Comparison of ENCODE assay signal across 10 mouse cellular contexts in the genomic region with DNA sequence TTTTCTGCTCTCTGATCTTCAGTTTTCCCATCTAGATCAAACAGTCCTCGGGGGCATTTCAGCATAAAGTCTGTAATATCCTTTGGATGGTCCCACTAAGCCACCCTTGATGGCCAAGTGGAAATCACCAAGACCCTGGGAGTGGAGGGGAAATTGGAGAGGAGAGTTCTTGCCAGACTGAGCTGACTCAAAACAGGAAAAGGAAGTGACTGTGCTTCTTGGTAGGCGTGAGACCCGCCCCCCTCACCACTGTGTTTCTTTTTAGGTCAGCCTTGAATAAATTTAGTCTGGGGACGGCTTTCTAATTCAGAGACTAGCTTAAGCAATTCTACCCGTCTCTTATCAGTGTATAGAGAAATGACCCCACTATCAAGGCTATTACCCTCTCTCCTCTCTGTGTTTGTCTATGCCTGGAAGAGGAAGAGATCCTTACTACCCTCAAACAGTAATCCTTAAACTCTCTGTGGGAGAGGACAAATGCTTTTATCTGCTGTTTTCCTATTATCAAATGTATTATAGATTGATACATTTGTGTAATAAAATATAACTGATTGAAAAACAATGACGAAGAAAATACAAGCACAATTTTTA. TPM values are rescaled to one million over a fixed set of nuclear protein-coding genes. Genes with fewer than 3 reads are reported as not detected.
A peak's percentile ranks its signal among the peaks of the same experiment; 100 is the strongest.
DNase-seq lines count a peak whose midpoint lies in the region; ATAC-seq lines count a peak whose summit lies in the region.
"Had no signal": no experiment of that assay in that cellular context is flagged by ENCODE, and none has a peak within 500 bp of the region (broad histone marks: within the 10 kb centered on the region; RNA-seq: fewer than 3 reads in every experiment).

No protein-coding gene starts in this region.

- no peak overlapping the region for H3K9ac ChIP-seq in liver, embryonic 13.5 days
- H3K9ac ChIP-seq in liver, embryonic 11.5 days (ENCODE audit: low read depth, low read length), result no peak overlapping the region
- H3K9ac ChIP-seq in heart, embryonic 15.5 days, result no peak overlapping the region
- H3K9ac ChIP-seq: embryonic facial prominence, embryonic 15.5 days; hindbrain, embryonic 15.5 days; limb, embryonic 12.5 days had no signal

- H3K4me2 ChIP-seq in liver, embryonic 13.5 days, result no peak overlapping the region
- H3K4me2 ChIP-seq in liver, embryonic 11.5 days, result no peak overlapping the region
- no peak overlapping the region for H3K4me2 ChIP-seq in heart, embryonic 15.5 days
- H3K4me2 ChIP-seq: embryonic facial prominence, embryonic 15.5 days; hindbrain, embryonic 15.5 days; limb, embryonic 12.5 days had no signal

- no peak for DNase-seq in liver, embryonic 13.5 days
- no peak for DNase-seq in liver, embryonic 11.5 days (ENCODE audit: low spot score)
- peak; percentile 53 for DNase-seq in adrenal gland, adult 8-10 months
- peak; percentile 76 for DNase-seq in splenic B cell, adult 2 months (ENCODE audit: low read depth, low spot score)
- DNase-seq in gastrocnemius, postnatal 14 days, result no peak
- DNase-seq in midbrain, embryonic 10.5 days (ENCODE audit: low spot score), result no peak

- no peaks in the 10 kb centered on the region for H3K36me3 ChIP-seq in liver, embryonic 13.5 days
- H3K36me3 ChIP-seq in liver, embryonic 11.5 days (ENCODE audit: control insufficient read depth, insufficient read depth, low read length), result no peaks in the 10 kb centered on the region
- no peaks in the 10 kb centered on the region for H3K36me3 ChIP-seq in heart, embryonic 15.5 days
- peaks cover 9% of the 10 kb centered on the region; the same call in 1 of the 2 replicates for H3K36me3 ChIP-seq in splenic B cell, adult 2 months (ENCODE audit: control insufficient read depth, insufficient read depth, low read length, poor library complexity, severe bottlenecking)
- no peaks in the 10 kb centered on the region for H3K36me3 ChIP-seq in midbrain, embryonic 10.5 days
- H3K36me3 ChIP-seq: embryonic facial prominence, embryonic 15.5 days; hindbrain, embryonic 15.5 days; limb, embryonic 12.5 days had no signal

- H3K27me3 ChIP-seq in liver, embryonic 13.5 days, result no peaks in the 10 kb centered on the region
- H3K27me3 ChIP-seq in liver, embryonic 11.5 days (replicated peaks; ENCODE audit: control insufficient read depth, insufficient read depth, low read length), result no peaks in the 10 kb centered on the region
- H3K27me3 ChIP-seq in heart, embryonic 15.5 days, result no peaks in the 10 kb centered on the region
- H3K27me3 ChIP-seq in splenic B cell, adult 2 months (ENCODE audit: control insufficient read depth, insufficient read depth, low read length, poor library complexity, severe bottlenecking), result no peaks in the 10 kb centered on the region
- no peaks in the 10 kb centered on the region for H3K27me3 ChIP-seq in midbrain, embryonic 10.5 days (ENCODE audit: low read depth, poor library complexity, severe bottlenecking)
- H3K27me3 ChIP-seq: embryonic facial prominence, embryonic 15.5 days; hindbrain, embryonic 15.5 days; limb, embryonic 12.5 days had no signal

- peaks cover 3% of the 10 kb centered on the region; the same call in 1 of the 2 replicates for H3K4me1 ChIP-seq in liver, embryonic 13.5 days (replicated peaks)
- H3K4me1 ChIP-seq in liver, embryonic 11.5 days (replicated peaks; ENCODE audit: control insufficient read depth, insufficient read depth, low read length), result no peaks in the 10 kb centered on the region
- peaks cover 12% of the 10 kb centered on the region for H3K4me1 ChIP-seq in heart, embryonic 15.5 days (replicated peaks)
- peaks cover 19% of the 10 kb centered on the region for H3K4me1 ChIP-seq in midbrain, embryonic 10.5 days
- H3K4me1 ChIP-seq: hindbrain, embryonic 15.5 days; limb, embryonic 12.5 days had no signal

- intact Hi-C loops in gastrocnemius, postnatal 14 days (cut with DNase I; ENCODE audit: low total_unique reads), result no loop called here

- ATAC-seq in liver, embryonic 13.5 days (ENCODE audit: low read depth), result no peak
- ATAC-seq in liver, embryonic 11.5 days (replicated peaks; ENCODE audit: low FRiP score), result no peak
- no peak for ATAC-seq in heart, embryonic 15.5 days (replicated peaks; ENCODE audit: insufficient number of reproducible peaks, insufficient read depth, low FRiP score, low read depth)

- H3K9me3 ChIP-seq in liver, embryonic 13.5 days (replicated peaks), result no peaks in the 10 kb centered on the region
- no peaks in the 10 kb centered on the region for H3K9me3 ChIP-seq in liver, embryonic 11.5 days (ENCODE audit: control insufficient read depth, low read length)
- no peaks in the 10 kb centered on the region for H3K9me3 ChIP-seq in heart, embryonic 15.5 days (replicated peaks)
- H3K9me3 ChIP-seq in midbrain, embryonic 10.5 days (replicated peaks), result no peaks in the 10 kb centered on the region
- H3K9me3 ChIP-seq: embryonic facial prominence, embryonic 15.5 days; hindbrain, embryonic 15.5 days; limb, embryonic 12.5 days had no signal

- H3K27ac ChIP-seq in liver, embryonic 13.5 days, result peak overlapping the region; percentile 23; the same call in 1 of the 2 replicates
- no peak overlapping the region for H3K27ac ChIP-seq in liver, embryonic 11.5 days (ENCODE audit: low read depth, low read length)
- H3K27ac ChIP-seq in heart, embryonic 15.5 days, result peak overlapping the region; percentile 31; the same call in 1 of the 2 replicates
- H3K27ac ChIP-seq in midbrain, embryonic 10.5 days (replicated peaks), result no peak overlapping the region
- H3K27ac ChIP-seq: embryonic facial prominence, embryonic 15.5 days; hindbrain, embryonic 15.5 days; limb, embryonic 12.5 days had no signal

- no peak overlapping the region for H3K4me3 ChIP-seq in liver, embryonic 13.5 days (replicated peaks)
- no peak overlapping the region for H3K4me3 ChIP-seq in liver, embryonic 11.5 days (ENCODE audit: low read depth, low read length)
- H3K4me3 ChIP-seq in heart, embryonic 15.5 days, result no peak overlapping the region
- no peak overlapping the region for H3K4me3 ChIP-seq in midbrain, embryonic 10.5 days
- H3K4me3 ChIP-seq: embryonic facial prominence, embryonic 15.5 days; hindbrain, embryonic 15.5 days; limb, embryonic 12.5 days had no signal

- WGBS in liver, embryonic 13.5 days (ENCODE audit: insufficient replicate concordance), result 34% methylated on average over 6 of the region's 6 CpGs
- 53% methylated on average over 6 of the region's 6 CpGs for WGBS in liver, embryonic 11.5 days
- WGBS in heart, embryonic 15.5 days, result 59% methylated on average over 6 of the region's 6 CpGs
- 79% methylated on average over 6 of the region's 6 CpGs for WGBS in midbrain, embryonic 10.5 days

RNA-seq across cellular contexts. Expression of a gene that starts 6.4 kb away (rescaled TPM):
- polyA plus RNA-seq in liver, embryonic 13.5 days (2015; fragmentation: Nextera tagmentation; extraction: Ambion mirVana), result 12.3 and 12.6 TPM in 2 replicates
- polyA plus RNA-seq in liver, embryonic 11.5 days (2014; fragmentation: Nextera tagmentation; extraction: Ambion mirVana), result 5.4 and 8.3 TPM in 2 replicates
- 10 to 100 TPM; 10.0 to 17.2 (median 13.7) TPM for total RNA-seq in adrenal gland, adult 8-10 months (2022)
- 4.7 and 12.7 TPM in 2 replicates for polyA plus RNA-seq in heart, embryonic 15.5 days (2015; fragmentation: Nextera tagmentation; extraction: Ambion mirVana)
- 1 to 10 TPM; 4.7 to 5.5 TPM for total RNA-seq in gastrocnemius, postnatal 14 days (2021)
- 2.5 and 2.7 TPM in 2 replicates for polyA plus RNA-seq in midbrain, embryonic 10.5 days (2016; fragmentation: Nextera tagmentation; extraction: Ambion mirVana)

RNA-seq across cellular contexts. Expression of a gene that starts 49.0 kb away (rescaled TPM):
- polyA plus RNA-seq in liver, embryonic 13.5 days (2015; fragmentation: Nextera tagmentation; extraction: Ambion mirVana), result not detected in 2 replicates
- 0.04 TPM in 1 of 2 replicates, not detected in the other for polyA plus RNA-seq in liver, embryonic 11.5 days (2014; fragmentation: Nextera tagmentation; extraction: Ambion mirVana)
- under 1 TPM; 0.06 to 0.38 (median 0.31) TPM for total RNA-seq in adrenal gland, adult 8-10 months (2022)
- polyA plus RNA-seq in heart, embryonic 15.5 days (2015; fragmentation: Nextera tagmentation; extraction: Ambion mirVana), result 11.4 and 13.8 TPM in 2 replicates
- 100 to 1,000 TPM; 128 to 166 TPM for total RNA-seq in gastrocnemius, postnatal 14 days (2021)
- 0.02 TPM in 1 of 2 replicates, not detected in the other for polyA plus RNA-seq in midbrain, embryonic 10.5 days (2016; fragmentation: Nextera tagmentation; extraction: Ambion mirVana)
- polyA plus RNA-seq: hindbrain, embryonic 15.5 days had no signal

Comparison
In these comparisons a context has a peak if more than half of its experiments do, and no peak if none do; other contexts are left out.
1. H3K27ac ChIP-seq: peak in liver, embryonic 13.5 days (single experiment) and heart, embryonic 15.5 days (single experiment); none in liver, embryonic 11.5 days (single experiment) and midbrain, embryonic 10.5 days (single experiment).
2. DNase-seq: peak in adrenal gland, adult 8-10 months (single experiment) and splenic B cell, adult 2 months (single experiment); none in liver, embryonic 13.5 days (single experiment), liver, embryonic 11.5 days (single experiment), gastrocnemius, postnatal 14 days (single experiment) and midbrain, embryonic 10.5 days (single experiment).
3. RNA of a gene that starts 49.0 kb away (polyA plus RNA-seq): 11.4 to 13.8 TPM in heart, embryonic 15.5 days; 0.02 TPM in midbrain, embryonic 10.5 days, not detected in liver, embryonic 13.5 days and 0.04 TPM in liver, embryonic 11.5 days; every median in the first group is over 10 times any median in the second.